Mouse (Mus musculus): ENCODE data around the gene Slc26a8.
"Not testable (repeated sequence)": the region's sequence is repeated elsewhere in the genome, so short reads cannot be mapped to it uniquely, and the experiment has no call there.

Gene Slc26a8

GRCm38 (mm10) chr17:28689586-28690283, at the start of gene Slc26a8:
Gene Slc26a8, minus strand, starts transcription at chr17:28690233.
- DNase-seq (ENCODE audit: inconsistent ontology term) = no peak

GRCm38 (mm10) chr17:28739244-28739643, 49.2 kb upstream of the Slc26a8 start:
- DNase-seq (ENCODE audit: inconsistent ontology term) = no peak

GRCm38 (mm10) chr17:28737973-28738372, 47.9 kb upstream of the Slc26a8 start:
- DNase-seq (ENCODE audit: inconsistent ontology term) = no peak

- DNase-seq (ENCODE audit: inconsistent ontology term) = no peak
Observed at GRCm38 (mm10) chr17:28736486-28736885, 46.5 kb upstream of the Slc26a8 start.

- no peak for DNase-seq (ENCODE audit: inconsistent ontology term)
Observed at GRCm38 (mm10) chr17:28735317-28736105, 45.5 kb upstream of the Slc26a8 start.

- DNase-seq (ENCODE audit: inconsistent ontology term) = not testable (repeated sequence)
Observed at GRCm38 (mm10) chr17:28727511-28727910, 37.5 kb upstream of the Slc26a8 start.

GRCm38 (mm10) chr17:28725783-28726182, 35.8 kb upstream of the Slc26a8 start, which contains the start of gene AC170998.1:
Gene AC170998.1, plus strand, starts transcription at chr17:28726083.
- DNase-seq (ENCODE audit: inconsistent ontology term) = no peak

- DNase-seq (ENCODE audit: inconsistent ontology term) = no peak
Observed at GRCm38 (mm10) chr17:28717535-28717934, 27.5 kb upstream of the Slc26a8 start.

- no peak for DNase-seq (ENCODE audit: inconsistent ontology term)
Observed at GRCm38 (mm10) chr17:28715832-28716548, 26.0 kb upstream of the Slc26a8 start.

- no peak for DNase-seq (ENCODE audit: inconsistent ontology term)
Observed at GRCm38 (mm10) chr17:28714006-28714405, 24.0 kb upstream of the Slc26a8 start.

GRCm38 (mm10) chr17:28712305-28712704, 22.3 kb upstream of the Slc26a8 start:
- no peak for DNase-seq (ENCODE audit: inconsistent ontology term)

GRCm38 (mm10) chr17:28711237-28711636, 21.2 kb upstream of the Slc26a8 start:
- no peak for DNase-seq (ENCODE audit: inconsistent ontology term)

GRCm38 (mm10) chr17:28710291-28710688, 20.3 kb upstream of the Slc26a8 start:
- no peak for DNase-seq (ENCODE audit: inconsistent ontology term)

- DNase-seq (ENCODE audit: inconsistent ontology term) = no peak
Observed at GRCm38 (mm10) chr17:28709552-28710290, 19.7 kb upstream of the Slc26a8 start.

GRCm38 (mm10) chr17:28708989-28709388, 19.0 kb upstream of the Slc26a8 start:
- no peak for DNase-seq (ENCODE audit: inconsistent ontology term)

- no peak for DNase-seq (ENCODE audit: inconsistent ontology term)
Observed at GRCm38 (mm10) chr17:28707816-28708215, 17.8 kb upstream of the Slc26a8 start.

GRCm38 (mm10) chr17:28707136-28707627, 17.1 kb upstream of the Slc26a8 start:
- DNase-seq (ENCODE audit: inconsistent ontology term) = no peak

GRCm38 (mm10) chr17:28706697-28707096, 16.7 kb upstream of the Slc26a8 start:
- DNase-seq (ENCODE audit: inconsistent ontology term) = no peak

GRCm38 (mm10) chr17:28702646-28703045, 12.6 kb upstream of the Slc26a8 start:
- no peak for DNase-seq (ENCODE audit: inconsistent ontology term)

GRCm38 (mm10) chr17:28701737-28702136, 11.7 kb upstream of the Slc26a8 start:
- no peak for DNase-seq (ENCODE audit: inconsistent ontology term)

GRCm38 (mm10) chr17:28701171-28701570, 11.1 kb upstream of the Slc26a8 start:
- DNase-seq (ENCODE audit: inconsistent ontology term) = no peak
